Mouse (Mus musculus): Measurements from ENCODE around the gene Taok1. TPM values are rescaled to one million over a fixed set of nuclear protein-coding genes. Genes with fewer than 3 reads are reported as not detected.

Gene Taok1
- polyA plus RNA-seq, 1 experiment from 2014 or later: 32.1 TPM

- Histone ChIP-seq H3K9ac (replicated peaks; ENCODE audit: low read depth, low read length) (no peak overlapping the region), H3K4me3 (ENCODE audit: low read depth, low read length) (no peak overlapping the region), H3K36me3 (ENCODE audit: control insufficient read depth, insufficient read depth, low read length) (no peaks in the 10 kb centered on the region), H3K9me3 (ENCODE audit: control insufficient read depth, low read length) (no peaks in the 10 kb centered on the region), H3K27me3 (ENCODE audit: control insufficient read depth, insufficient read depth, low read length) (no peaks in the 10 kb centered on the region), H3K4me1 (ENCODE audit: control insufficient read depth, insufficient read depth, low read length) (peaks cover 50% of the 10 kb centered on the region), H3K27ac (ENCODE audit: low read depth, low read length) (no peak overlapping the region; the same call in 1 of the 2 replicates), H3K4me2 (ENCODE audit: low read depth, low read length) (no peak overlapping the region)
- 63% methylated on average over 11 of the region's 11 CpGs for WGBS
- ATAC-seq (ENCODE audit: low read depth): no peak
Measured at GRCm38 (mm10) chr11:77483510-77484255, 123.9 kb downstream of the Taok1 start.

- H3K4me1 ChIP-seq (ENCODE audit: control insufficient read depth, insufficient read depth, low read length): peaks cover 46% of the 10 kb centered on the region
- 58% methylated on average over 3 of the region's 3 CpGs for WGBS
- ATAC-seq (ENCODE audit: low read depth): no peak
Measured at GRCm38 (mm10) chr11:77483043-77483442, 124.6 kb downstream of the Taok1 start.

More at GRCm38 (mm10) chr11:77483043-77483442, 124.6 kb downstream of the Taok1 start:
- no peak overlapping the region for H3K27ac ChIP-seq (ENCODE audit: low read depth, low read length)
- H3K9ac ChIP-seq (replicated peaks; ENCODE audit: low read depth, low read length): no peak overlapping the region
- no peaks in the 10 kb centered on the region for H3K36me3 ChIP-seq (ENCODE audit: control insufficient read depth, insufficient read depth, low read length)
- no peak overlapping the region for H3K4me3 ChIP-seq (ENCODE audit: low read depth, low read length)
- no peaks in the 10 kb centered on the region for H3K27me3 ChIP-seq (ENCODE audit: control insufficient read depth, insufficient read depth, low read length)
- no peaks in the 10 kb centered on the region for H3K9me3 ChIP-seq (ENCODE audit: control insufficient read depth, low read length)
- H3K4me2 ChIP-seq (ENCODE audit: low read depth, low read length): no peak overlapping the region

Other genes with a start within 250 kb of the Taok1 start
- gene Coro6, start 145.4 kb downstream of the Taok1 start, polyA plus RNA-seq (2014; fragmentation: Nextera tagmentation; extraction: Ambion mirVana): 0.27 and 0.83 TPM in 2 replicates
- 38.2 and 47.7 TPM in 2 replicates for gene Ankrd13b, start 118.1 kb downstream of the Taok1 start, polyA plus RNA-seq (2014; fragmentation: Nextera tagmentation; extraction: Ambion mirVana)
- 20.3 and 21.6 TPM in 2 replicates for gene Git1, start 114.3 kb downstream of the Taok1 start, polyA plus RNA-seq (2014; fragmentation: Nextera tagmentation; extraction: Ambion mirVana)
- gene Abhd15, start 92.7 kb downstream of the Taok1 start, polyA plus RNA-seq (2014; fragmentation: Nextera tagmentation; extraction: Ambion mirVana): 1.5 and 1.8 TPM in 2 replicates
- 10.6 and 12.8 TPM in 2 replicates for gene Trp53i13, start 91.8 kb downstream of the Taok1 start, polyA plus RNA-seq (2014; fragmentation: Nextera tagmentation; extraction: Ambion mirVana)
- not detected in 2 replicates for gene Gm10392, start 88.6 kb downstream of the Taok1 start, polyA plus RNA-seq (2014; fragmentation: Nextera tagmentation; extraction: Ambion mirVana)
- 4.4 and 7.3 TPM in 2 replicates for gene Nufip2, start 78.3 kb upstream of the Taok1 start, polyA plus RNA-seq (2014; fragmentation: Nextera tagmentation; extraction: Ambion mirVana)
- 0.64 and 0.72 TPM in 2 replicates for gene Cryba1, start 117.5 kb upstream of the Taok1 start, polyA plus RNA-seq (2014; fragmentation: Nextera tagmentation; extraction: Ambion mirVana)
- 35.7 and 42.6 TPM in 2 replicates for gene Myo18a, start 155.4 kb upstream of the Taok1 start, polyA plus RNA-seq (2014; fragmentation: Nextera tagmentation; extraction: Ambion mirVana)
- 2.1 and 2.4 TPM in 2 replicates for gene Gm10277, start 179.9 kb upstream of the Taok1 start, polyA plus RNA-seq (2014; fragmentation: Nextera tagmentation; extraction: Ambion mirVana)